Mouse (Mus musculus): Measurements from ENCODE around the gene Lrrc3c. TPM values are rescaled to one million over a fixed set of nuclear protein-coding genes. Genes with fewer than 3 reads are reported as not detected.

The Lrrc3c gene
- polyA plus RNA-seq, 1 experiment from 2014 or later, result not detected

DNA sequence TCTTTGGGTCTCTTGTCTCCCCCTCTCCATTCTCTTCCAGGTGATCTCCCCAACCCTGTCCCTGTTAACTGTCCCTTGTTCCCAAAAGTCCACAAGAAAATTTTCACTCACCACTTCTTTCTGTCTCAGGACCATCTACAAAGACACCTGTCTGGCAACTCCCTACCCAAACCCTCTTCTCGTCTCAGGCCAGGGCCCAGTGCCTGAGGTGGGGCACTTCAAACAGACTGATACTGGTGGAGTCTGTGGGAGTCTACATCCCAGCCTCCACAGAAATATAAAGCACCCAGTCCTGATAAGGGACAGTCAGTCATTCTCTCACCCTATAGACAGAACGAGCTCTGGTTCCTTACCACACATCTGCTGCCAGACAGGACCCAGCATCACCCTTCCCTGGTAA lies 48.4 kb downstream of the Lrrc3c start, which contains the start of gene Gsdma2:
Gene Gsdma2, plus strand, starts transcription at position 301 of the 400 bp plus-strand sequence.
- H3K27ac ChIP-seq (replicated peaks), result no peak within 1 kb of the TSS
- no peak for DNase-seq (ENCODE audit: low spot score)
- no peak within 1 kb of the TSS for H3K4me3 ChIP-seq
- peaks cover 6% of the 10 kb centered on the region; the same call in 1 of the 2 replicates for H3K27me3 ChIP-seq (ENCODE audit: low read depth, poor library complexity, severe bottlenecking)
- 73% methylated on average over 2 of the region's 2 CpGs for WGBS
- H3K9me3 ChIP-seq (replicated peaks), result no peaks in the 10 kb centered on the region
- H3K4me1 ChIP-seq, result no peaks in the 10 kb centered on the region
- H3K36me3 ChIP-seq, result no peaks in the 10 kb centered on the region

Other genes with a start within 250 kb of the Lrrc3c start
- 1.0 and 1.6 TPM in 2 replicates for gene Ppp1r1b, start 249.9 kb upstream of the Lrrc3c start, polyA plus RNA-seq (2016; fragmentation: Nextera tagmentation; extraction: Ambion mirVana)
- 54.5 and 55.6 TPM in 2 replicates for gene Stard3, start 239.9 kb upstream of the Lrrc3c start, polyA plus RNA-seq (2016; fragmentation: Nextera tagmentation; extraction: Ambion mirVana)
- 0.19 TPM in 1 of 2 replicates, not detected in the other for gene Tcap, start 214.5 kb upstream of the Lrrc3c start, polyA plus RNA-seq (2016; fragmentation: Nextera tagmentation; extraction: Ambion mirVana)
- not detected in 2 replicates for gene Pnmt, start 211.8 kb upstream of the Lrrc3c start, polyA plus RNA-seq (2016; fragmentation: Nextera tagmentation; extraction: Ambion mirVana)
- 8.8 and 10.1 TPM in 2 replicates for gene Pgap3, start 197.8 kb upstream of the Lrrc3c start, polyA plus RNA-seq (2016; fragmentation: Nextera tagmentation; extraction: Ambion mirVana)
- 21.8 and 22.4 TPM in 2 replicates for gene Erbb2, start 185.8 kb upstream of the Lrrc3c start, polyA plus RNA-seq (2016; fragmentation: Nextera tagmentation; extraction: Ambion mirVana)
- 112 and 124 TPM in 2 replicates for gene Mien1, start 159.3 kb upstream of the Lrrc3c start, polyA plus RNA-seq (2016; fragmentation: Nextera tagmentation; extraction: Ambion mirVana)
- gene Grb7, start 151.9 kb upstream of the Lrrc3c start, polyA plus RNA-seq (2016; fragmentation: Nextera tagmentation; extraction: Ambion mirVana), result 1.5 and 2.3 TPM in 2 replicates
- 0.02 and 0.06 TPM in 2 replicates for gene Ikzf3, start 52.3 kb upstream of the Lrrc3c start, polyA plus RNA-seq (2016; fragmentation: Nextera tagmentation; extraction: Ambion mirVana)
- gene Zpbp2, start 47.2 kb upstream of the Lrrc3c start, polyA plus RNA-seq (2016; fragmentation: Nextera tagmentation; extraction: Ambion mirVana), result 0.11 and 0.32 TPM in 2 replicates
- 65.8 and 81.0 TPM in 2 replicates for gene Ormdl3, start 10.9 kb upstream of the Lrrc3c start, polyA plus RNA-seq (2016; fragmentation: Nextera tagmentation; extraction: Ambion mirVana)
- 1.4 and 2.1 TPM in 2 replicates for gene Gm12355, start 27.4 kb downstream of the Lrrc3c start, polyA plus RNA-seq (2016; fragmentation: Nextera tagmentation; extraction: Ambion mirVana)
- not detected in 2 replicates for gene Gsdma3, start 28.1 kb downstream of the Lrrc3c start, polyA plus RNA-seq (2016; fragmentation: Nextera tagmentation; extraction: Ambion mirVana)
- not detected in 2 replicates for gene Gsdma2, start 48.5 kb downstream of the Lrrc3c start, polyA plus RNA-seq (2016; fragmentation: Nextera tagmentation; extraction: Ambion mirVana)
- gene Gsdma, start 66.1 kb downstream of the Lrrc3c start, polyA plus RNA-seq (2016; fragmentation: Nextera tagmentation; extraction: Ambion mirVana), result not detected in 2 replicates
- 246 and 258 TPM in 2 replicates for gene Psmd3, start 84.3 kb downstream of the Lrrc3c start, polyA plus RNA-seq (2016; fragmentation: Nextera tagmentation; extraction: Ambion mirVana)
- not detected in 2 replicates for gene Csf3, start 103.0 kb downstream of the Lrrc3c start, polyA plus RNA-seq (2016; fragmentation: Nextera tagmentation; extraction: Ambion mirVana)
- gene Med24, start 131.1 kb downstream of the Lrrc3c start, polyA plus RNA-seq (2016; fragmentation: Nextera tagmentation; extraction: Ambion mirVana), result 74.1 and 82.2 TPM in 2 replicates
- gene Thra, start 142.3 kb downstream of the Lrrc3c start, polyA plus RNA-seq (2016; fragmentation: Nextera tagmentation; extraction: Ambion mirVana), result 9.5 and 15.6 TPM in 2 replicates
- 1.4 TPM in 2 replicates for gene Nr1d1, start 177.0 kb downstream of the Lrrc3c start, polyA plus RNA-seq (2016; fragmentation: Nextera tagmentation; extraction: Ambion mirVana)
- 22.9 and 24.3 TPM in 2 replicates for gene Msl1, start 197.2 kb downstream of the Lrrc3c start, polyA plus RNA-seq (2016; fragmentation: Nextera tagmentation; extraction: Ambion mirVana)
- 49.0 and 55.7 TPM in 2 replicates for gene Casc3, start 206.6 kb downstream of the Lrrc3c start, polyA plus RNA-seq (2016; fragmentation: Nextera tagmentation; extraction: Ambion mirVana)
- gene Rapgefl1, start 238.5 kb downstream of the Lrrc3c start, polyA plus RNA-seq (2016; fragmentation: Nextera tagmentation; extraction: Ambion mirVana), result 1.3 TPM in 2 replicates